Mouse (Mus musculus) midbrain, postnatal 0 days (tissue): ENCODE measurements at regions not wholly inside any gene's neighbourhood (a gene's known extent, or its start where the extent isn't known, plus 50 kb on each side); places are given as distances from the start of the nearest gene placed in this dataset.

Source experiments
- ATAC-seq: fragments of 200-750 bp; cut with Nextera tagmentation; 2 replicates; pipeline ENCODE4 v1.8.0; 2017; ENCODE audit warnings: moderate number of reproducible peaks, mild to moderate bottlenecking, moderate TSS enrichment, moderate library complexity; ENCODE audit not compliant: low FRiP score
- DNase-seq: peaks from one replicate; pipeline ENCODE4 v3.0.0-alpha.2; 2015; ENCODE audit warnings: low spot score
- H3K27ac ChIP-seq: fragments of 300-500 bp; sonication (generic); 2 replicates; pipeline ENCODE4 v1.5.1; 2014; ENCODE audit warnings: low read depth, mild to moderate bottlenecking, low read length, mixed read lengths
- H3K27me3 ChIP-seq: fragments of 300-500 bp; sonication (generic); 2 replicates; pipeline ENCODE4 v1.6.1; 2014; ENCODE audit warnings: low read length, control low read depth, mixed read lengths; ENCODE audit not compliant: insufficient read depth
- H3K36me3 ChIP-seq: fragments of 300-500 bp; sonication (generic); 2 replicates; pipeline ENCODE4 v1.6.1; 2014; ENCODE audit warnings: low read length, control low read depth, mixed read lengths; ENCODE audit not compliant: insufficient read depth
- H3K4me1 ChIP-seq: fragments of 300-500 bp; sonication (generic); 2 replicates; pipeline ENCODE4 v1.6.1; 2014; ENCODE audit warnings: mild to moderate bottlenecking, control low read depth, antibody characterized with exemption, low read length, mixed read lengths; ENCODE audit not compliant: insufficient read depth
- H3K4me2 ChIP-seq: fragments of 300-500 bp; sonication (generic); 2 replicates; pipeline ENCODE4 v1.6.1; 2014; ENCODE audit warnings: low read depth, mild to moderate bottlenecking, low read length, mixed read lengths; ENCODE audit not compliant: poor library complexity, severe bottlenecking
- H3K4me3 ChIP-seq: fragments of 300-500 bp; sonication (generic); 2 replicates; pipeline ENCODE4 v1.5.1; 2014; ENCODE audit warnings: low read depth, mild to moderate bottlenecking, low read length, moderate library complexity
- H3K9ac ChIP-seq: fragments of 300-500 bp; sonication (generic); replicated peaks from 2 replicates; pipeline ENCODE4 v1.6.1; 2014; ENCODE audit warnings: mild to moderate bottlenecking, low read length, moderate library complexity, mixed read lengths; ENCODE audit not compliant: poor library complexity, severe bottlenecking
- H3K9me3 ChIP-seq: fragments of 300-500 bp; sonication (generic); 2 replicates; pipeline ENCODE4 v1.6.1; 2016; ENCODE audit warnings: low read length, control low read depth
- CTCF ChIP-seq: IDR thresholded peaks from 2 replicates; pipeline ENCODE4 v1.5.1; 2016; ENCODE audit warnings: antibody characterized with exemption, mild to moderate bottlenecking
- WGBS: fragments of 180-500 bp; shearing (Covaris S2); extraction: QIAGEN DNeasy Blood & Tissue Kit; methylation state at CpG from one replicate; pipeline ENCODE4 v1.1.7; 2014; 5-methylcytosine and 5-hydroxymethylcytosine counted together

DNA sequence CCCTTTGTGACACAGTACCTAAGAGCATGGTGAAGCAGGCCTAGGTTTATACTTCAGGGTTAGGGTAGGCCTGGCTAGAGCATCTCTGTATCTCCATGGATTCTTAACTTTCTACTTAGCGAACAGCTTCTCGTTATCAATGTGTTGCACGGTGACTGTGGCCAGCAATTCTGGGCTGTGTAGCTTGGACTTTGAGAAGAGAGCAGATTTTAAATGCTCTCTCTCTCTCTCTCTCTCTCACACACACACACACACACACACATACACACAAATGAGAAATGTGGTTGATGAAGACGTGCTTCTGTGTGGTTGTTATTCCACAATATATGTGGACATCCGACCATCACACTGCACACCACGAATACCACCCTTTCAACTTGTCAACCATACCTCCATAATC, 345.4 kb upstream of the Maf start:
- no peak overlapping the region for H3K4me3 ChIP-seq
- no peak overlapping the region for H3K27ac ChIP-seq
- no peaks in the 10 kb centered on the region for H3K4me1 ChIP-seq
- H3K9me3 ChIP-seq = no peaks in the 10 kb centered on the region
- WGBS = 57% methylated on average over 6 of the region's 6 CpGs
- no peaks in the 10 kb centered on the region for H3K36me3 ChIP-seq
- no peak overlapping the region for H3K9ac ChIP-seq
- DNase-seq (no peak), ATAC-seq (no peak)
- H3K27me3 ChIP-seq = no peaks in the 10 kb centered on the region
- no peak for TF ChIP-seq CTCF
- H3K4me2 ChIP-seq = no peak overlapping the region

DNA sequence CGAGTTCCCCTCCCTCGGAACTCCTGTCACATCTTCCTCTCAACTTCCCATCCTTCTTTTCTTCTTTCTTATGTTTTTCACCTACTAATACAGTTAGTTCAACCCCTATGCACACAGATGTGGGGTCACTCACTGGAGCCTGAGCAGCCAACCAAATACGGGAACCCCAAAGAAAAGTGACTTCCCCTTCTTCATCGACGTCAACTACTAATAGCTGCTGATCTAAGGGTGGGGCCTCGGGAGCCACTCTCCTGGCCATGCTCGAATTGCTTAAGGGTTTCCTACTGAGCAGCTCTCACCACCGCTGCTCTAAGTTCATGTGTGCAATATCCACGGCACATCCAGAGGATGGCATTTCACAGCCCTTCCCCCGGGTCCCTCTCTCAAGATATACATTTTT, 340.9 kb upstream of the Maf start:
- Histone ChIP-seq H3K27me3 (no peaks in the 10 kb centered on the region), H3K4me3 (no peak overlapping the region), H3K9ac (no peak overlapping the region), H3K27ac (no peak overlapping the region), H3K4me2 (no peak overlapping the region), H3K36me3 (no peaks in the 10 kb centered on the region), H3K4me1 (no peaks in the 10 kb centered on the region), H3K9me3 (no peaks in the 10 kb centered on the region)
- WGBS = 85% methylated on average over 10 of the region's 10 CpGs
- DNase-seq (no peak), ATAC-seq (no peak)
- no peak for TF ChIP-seq CTCF

DNA sequence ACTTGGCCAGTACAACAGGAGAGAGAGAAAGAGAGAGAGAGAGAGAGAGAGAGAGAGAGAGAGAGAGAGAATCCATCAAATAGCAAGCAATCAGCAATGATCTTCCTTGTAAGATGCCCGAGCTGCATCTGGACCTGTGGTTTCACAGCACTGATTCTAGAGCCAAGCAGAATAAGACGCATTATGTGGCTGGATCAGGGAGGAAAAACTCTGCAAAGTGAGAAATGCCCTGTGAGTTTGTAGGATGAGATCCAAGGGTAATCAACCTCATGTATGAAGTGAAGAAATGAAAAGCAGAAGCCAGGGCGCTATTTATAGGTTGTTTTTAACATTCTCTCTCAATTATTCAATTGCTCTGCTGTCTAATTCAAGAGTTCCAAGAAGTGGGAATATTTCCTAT, 339.3 kb upstream of the Maf start:
- WGBS = 81% methylated on average over 3 of the region's 3 CpGs
- TF ChIP-seq CTCF = no peak
- no peak overlapping the region for H3K27ac ChIP-seq
- no peaks in the 10 kb centered on the region for H3K27me3 ChIP-seq
- no peak overlapping the region for H3K4me2 ChIP-seq
- H3K9ac ChIP-seq = no peak overlapping the region
- no peak for DNase-seq
- H3K4me1 ChIP-seq = no peaks in the 10 kb centered on the region
- H3K4me3 ChIP-seq = no peak overlapping the region
- H3K36me3 ChIP-seq = no peaks in the 10 kb centered on the region
- ATAC-seq = no peak
- no peaks in the 10 kb centered on the region for H3K9me3 ChIP-seq

DNA sequence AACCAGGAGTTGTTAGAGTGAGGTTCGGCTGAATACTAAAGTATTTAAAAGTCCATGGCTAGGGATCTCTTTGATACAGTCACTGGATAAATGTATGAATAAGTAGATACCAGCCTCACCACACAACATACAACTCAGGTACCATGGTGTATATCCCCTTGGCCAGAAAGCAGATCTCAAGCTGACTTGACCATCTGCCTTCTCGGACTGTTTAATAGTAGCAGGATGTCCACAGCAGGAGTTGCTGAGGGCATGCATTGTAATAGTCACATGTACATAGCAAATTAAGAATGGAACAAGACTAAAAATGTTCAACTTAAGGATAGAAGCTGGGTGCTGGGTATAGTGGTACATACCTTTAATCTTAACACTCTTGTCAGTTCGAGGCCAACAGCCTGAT, 337.9 kb upstream of the Maf start:
- Histone ChIP-seq H3K9me3 (no peaks in the 10 kb centered on the region), H3K27me3 (no peaks in the 10 kb centered on the region), H3K9ac (no peak overlapping the region), H3K4me3 (no peak overlapping the region), H3K4me2 (no peak overlapping the region), H3K27ac (no peak overlapping the region), H3K4me1 (no peaks in the 10 kb centered on the region), H3K36me3 (no peaks in the 10 kb centered on the region)
- DNase-seq = no peak
- TF ChIP-seq CTCF = no peak
- 91% methylated on average over 3 of the region's 3 CpGs for WGBS
- no peak for ATAC-seq

DNA sequence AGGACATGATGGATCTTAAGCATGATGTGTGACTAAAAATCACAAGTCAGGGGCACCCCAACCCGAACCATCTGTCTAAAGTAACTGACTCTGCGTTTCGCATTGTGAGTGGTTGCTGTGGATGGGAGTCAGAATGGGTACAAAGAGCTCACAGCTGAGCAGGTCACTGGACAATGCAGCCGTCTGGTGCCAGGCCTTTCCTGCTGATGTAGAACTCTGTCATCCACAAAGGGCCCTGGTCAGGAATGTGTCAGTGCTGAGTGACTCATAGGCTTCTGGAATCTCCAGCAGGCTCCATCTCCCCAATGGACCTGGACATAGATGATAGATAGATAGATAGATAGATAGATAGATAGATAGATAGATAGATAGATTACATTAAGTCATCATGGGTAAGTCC, 335.8 kb upstream of the Maf start:
- H3K4me2 ChIP-seq = no peak overlapping the region
- no peak for TF ChIP-seq CTCF
- no peak overlapping the region for H3K9ac ChIP-seq
- H3K27ac ChIP-seq = no peak overlapping the region
- ATAC-seq (no peak), DNase-seq (no peak)
- no peaks in the 10 kb centered on the region for H3K4me1 ChIP-seq
- no peaks in the 10 kb centered on the region for H3K36me3 ChIP-seq
- no peak overlapping the region for H3K4me3 ChIP-seq
- WGBS = 84% methylated on average over 4 of the region's 4 CpGs
- no peaks in the 10 kb centered on the region for H3K27me3 ChIP-seq
- no peaks in the 10 kb centered on the region for H3K9me3 ChIP-seq

DNA sequence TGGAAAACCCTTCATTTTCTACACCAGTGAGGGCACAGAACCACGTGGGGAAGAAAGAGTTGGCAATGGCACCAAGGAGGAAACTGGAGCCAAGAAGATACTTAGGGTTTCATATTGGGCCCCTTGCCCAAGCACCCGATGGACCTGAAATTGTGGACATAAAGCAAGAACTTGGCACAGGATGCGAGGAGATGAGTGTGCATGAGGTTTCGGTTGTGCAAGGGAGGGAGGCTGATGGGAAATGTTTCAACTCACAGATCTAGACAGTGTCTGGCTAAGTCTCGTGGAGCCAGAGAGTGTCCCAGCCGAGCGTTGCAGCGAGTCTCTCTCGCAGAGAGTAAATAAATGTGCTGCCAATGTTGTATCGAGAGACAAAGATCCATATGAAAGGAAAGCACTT, 323.4 kb upstream of the Maf start:
- H3K4me3 ChIP-seq = no peak overlapping the region
- H3K4me1 ChIP-seq = no peaks in the 10 kb centered on the region
- ATAC-seq (no peak), DNase-seq (no peak)
- no peaks in the 10 kb centered on the region for H3K9me3 ChIP-seq
- WGBS = 91% methylated on average over 10 of the region's 10 CpGs
- TF ChIP-seq CTCF = no peak
- H3K36me3 ChIP-seq = no peaks in the 10 kb centered on the region
- no peak overlapping the region for H3K27ac ChIP-seq
- no peak overlapping the region for H3K9ac ChIP-seq
- no peaks in the 10 kb centered on the region for H3K27me3 ChIP-seq
- H3K4me2 ChIP-seq = no peak overlapping the region

DNA sequence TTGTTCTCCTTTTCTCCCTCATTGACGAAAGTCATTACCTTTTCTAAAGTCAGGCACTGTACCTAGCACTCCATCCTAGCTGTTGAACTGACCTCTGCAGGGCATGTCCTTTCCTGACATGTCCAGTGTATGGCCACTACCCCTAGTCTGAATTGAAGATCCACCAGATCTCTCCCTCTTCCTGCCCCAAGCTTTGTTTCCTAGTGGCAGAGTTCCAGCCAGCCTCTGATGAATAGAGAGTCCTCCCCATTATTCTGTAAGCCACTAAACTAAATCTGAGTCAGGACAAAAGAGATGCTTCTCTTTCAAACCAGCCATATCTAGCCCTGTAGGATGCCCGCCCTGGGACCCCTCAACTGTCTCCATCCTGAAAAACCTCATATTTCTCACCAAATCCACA, 317.7 kb upstream of the Maf start:
- WGBS = 69% methylated on average over 2 of the region's 2 CpGs
- no peak overlapping the region for H3K27ac ChIP-seq
- no peaks in the 10 kb centered on the region for H3K9me3 ChIP-seq
- no peak overlapping the region for H3K9ac ChIP-seq
- DNase-seq = no peak
- H3K27me3 ChIP-seq = no peaks in the 10 kb centered on the region
- ATAC-seq = no peak
- no peaks in the 10 kb centered on the region for H3K36me3 ChIP-seq
- H3K4me3 ChIP-seq = no peak overlapping the region
- H3K4me1 ChIP-seq = no peaks in the 10 kb centered on the region
- no peak overlapping the region for H3K4me2 ChIP-seq
- TF ChIP-seq CTCF = no peak
